Mouse (Mus musculus): ENCODE results near the gene Cenpb.
A peak's percentile ranks its signal among the peaks of the same experiment; 100 is the strongest.

Gene Cenpb

DNA sequence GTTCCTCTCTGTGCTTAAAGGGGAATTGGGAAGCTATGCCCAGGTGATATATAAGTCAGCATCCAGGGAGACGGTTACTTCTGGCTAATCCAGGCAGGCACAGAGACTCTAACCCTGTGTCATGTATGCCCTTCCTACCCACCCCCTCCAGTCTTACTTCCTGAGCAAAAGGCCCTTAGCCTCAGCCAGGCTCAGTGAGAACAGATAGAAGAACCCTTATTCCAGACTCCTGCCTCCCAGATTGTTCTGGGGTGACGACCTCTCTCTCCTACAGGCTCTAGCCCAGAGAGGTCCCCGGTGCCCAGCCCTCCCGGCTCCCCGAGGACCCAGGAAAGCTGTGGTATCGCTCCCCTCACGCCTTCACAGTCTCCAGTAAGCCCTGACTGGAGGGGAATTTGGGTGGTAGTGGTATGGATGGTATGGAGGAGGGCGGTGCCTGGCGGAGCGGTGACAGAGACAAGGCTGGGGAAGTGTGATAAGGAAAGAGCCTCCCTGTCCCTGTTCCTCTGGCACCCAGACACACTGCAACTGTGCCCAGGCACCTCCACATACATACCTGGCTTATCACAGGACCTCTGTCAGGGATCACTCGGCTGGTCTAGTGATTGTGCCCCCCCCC lies 44.2 kb downstream of the Cenpb start:
- DNase-seq = no peak

DNA sequence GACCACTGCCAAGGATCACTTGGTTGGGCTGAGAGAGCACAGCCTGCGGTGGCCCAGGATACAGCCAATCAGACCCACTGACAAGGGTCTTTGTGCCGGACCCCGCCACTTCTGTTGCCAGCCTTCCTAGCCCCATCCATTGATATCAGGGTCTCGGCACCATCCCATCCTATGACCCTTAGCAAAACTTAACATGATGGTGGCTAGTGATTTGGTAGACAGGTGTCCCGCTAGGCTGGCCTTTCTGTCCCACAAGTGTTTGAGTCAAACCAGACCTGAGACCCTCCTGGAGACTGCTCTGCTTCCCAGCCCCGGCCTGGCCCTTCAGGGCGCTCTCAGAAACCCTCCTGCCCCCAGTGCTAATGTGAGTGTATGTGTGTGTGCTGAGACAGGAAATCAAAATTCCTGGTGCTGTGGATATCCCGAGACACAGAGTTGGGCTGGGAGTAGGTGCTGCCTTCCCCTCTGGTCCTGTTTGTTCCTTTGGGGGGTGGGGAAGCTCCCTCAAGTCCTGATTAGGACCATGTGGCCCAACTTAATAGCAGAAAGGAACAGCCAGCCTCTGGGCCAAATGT lies 45.0 kb downstream of the Cenpb start:
- no peak for DNase-seq

DNA sequence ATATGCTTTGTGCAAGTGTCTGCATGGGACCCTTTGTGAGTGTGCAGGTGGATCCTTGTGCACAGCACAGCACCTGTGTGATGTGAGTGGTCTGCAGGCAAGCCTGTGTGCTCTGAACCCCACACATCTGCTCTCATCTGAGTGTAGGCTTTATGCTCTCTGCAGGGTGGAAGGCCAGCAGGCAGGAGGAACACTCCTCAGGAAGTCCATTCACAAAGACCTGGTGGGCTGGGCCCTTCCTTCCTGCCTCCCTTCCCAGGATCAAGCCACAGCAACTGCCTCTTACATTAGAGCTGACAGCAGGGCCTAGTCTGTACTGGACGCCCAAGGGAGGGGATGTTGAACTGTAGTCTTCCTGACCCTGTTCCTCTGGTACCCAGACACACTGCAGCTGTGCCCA lies 45.5 kb downstream of the Cenpb start:
- DNase-seq = no peak

DNA sequence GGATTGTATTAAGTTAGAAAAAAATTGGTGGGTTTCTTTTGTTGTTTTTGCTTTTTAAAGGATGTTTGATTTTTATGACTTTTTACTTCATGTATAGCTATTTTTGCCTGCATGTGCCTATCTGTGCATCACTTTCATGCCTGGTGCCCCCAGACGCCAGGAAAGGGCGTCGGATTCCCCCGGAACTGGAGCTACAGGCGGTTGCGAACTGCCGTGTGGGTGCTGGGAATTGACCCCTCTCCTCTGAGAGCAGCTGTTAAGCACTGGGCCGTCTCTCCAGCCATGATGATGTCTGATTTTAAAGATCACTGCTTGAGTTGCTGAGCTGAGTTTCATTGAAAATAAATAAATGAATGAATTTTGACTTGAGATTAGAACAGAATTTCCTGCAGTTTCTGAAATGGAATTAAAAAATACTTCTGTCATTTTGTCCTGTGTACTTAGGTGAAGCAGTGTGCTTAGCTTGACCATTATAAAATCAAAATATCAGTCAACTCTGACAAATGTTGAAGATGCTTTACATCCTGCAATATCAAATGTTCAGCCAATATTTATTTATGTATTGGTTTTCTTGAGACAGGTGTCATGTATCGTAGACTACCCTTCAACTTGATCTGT lies 46.8 kb downstream of the Cenpb start, which contains the start of gene Gm11037:
Gene Gm11037 (plus strand): TSS at position 568 of the 618 bp plus-strand sequence.
- no peak for DNase-seq

DNA sequence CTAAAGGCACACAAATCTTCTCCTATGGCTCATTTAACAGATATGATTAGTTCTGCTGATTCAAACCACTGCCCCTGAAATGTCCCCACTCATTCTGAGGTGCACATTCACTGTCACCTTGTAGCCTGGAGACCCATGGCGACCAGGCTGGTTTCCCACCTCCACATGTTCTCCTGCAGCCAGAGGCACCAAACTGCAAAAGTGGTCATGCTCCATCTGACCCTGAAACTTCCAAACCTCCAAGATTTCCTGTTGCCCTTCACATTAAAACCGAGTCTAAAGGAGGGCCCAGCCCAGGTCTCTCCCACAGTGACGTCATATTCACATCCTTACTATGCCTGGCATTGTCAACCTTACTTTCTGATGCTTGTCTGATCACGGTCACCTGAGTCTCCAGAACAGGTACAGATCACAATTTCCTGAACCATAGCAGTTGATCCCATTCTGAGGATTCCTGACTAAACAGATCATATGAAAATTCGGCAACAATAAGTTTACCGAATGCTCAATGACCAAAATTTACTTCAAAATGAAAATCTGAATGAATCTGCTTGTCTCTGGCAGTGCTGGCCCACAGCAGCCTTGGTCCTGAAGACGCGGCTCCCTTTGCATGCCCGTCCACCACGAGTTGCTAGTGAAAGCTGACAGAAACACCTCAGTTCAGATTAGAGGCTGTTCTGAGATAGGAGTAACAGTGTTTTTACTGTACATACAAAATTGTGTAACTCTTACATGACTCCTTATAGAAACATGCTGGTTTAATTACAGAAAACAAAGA lies 47.6 kb downstream of the Cenpb start:
- no peak for DNase-seq

DNA sequence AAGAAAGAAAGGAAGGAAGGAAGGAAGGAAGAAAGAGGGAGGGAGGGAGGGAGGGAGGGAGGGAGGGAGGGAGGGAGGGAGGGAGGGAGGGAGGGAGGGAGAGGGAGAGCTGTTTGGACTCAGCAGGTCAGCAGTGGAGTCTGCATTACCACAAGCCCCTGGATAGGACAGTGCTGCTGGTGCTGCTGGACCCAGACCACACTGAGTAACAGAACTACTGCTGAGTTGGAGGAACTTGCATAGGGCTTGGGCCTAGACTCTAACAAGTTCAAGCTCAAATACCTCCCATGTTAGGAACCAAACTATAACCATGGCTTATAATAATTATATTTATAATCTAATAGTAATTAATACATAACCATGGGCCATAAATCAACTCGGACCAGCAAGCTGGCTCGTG lies 49.0 kb downstream of the Cenpb start:
- no peak for DNase-seq

DNA sequence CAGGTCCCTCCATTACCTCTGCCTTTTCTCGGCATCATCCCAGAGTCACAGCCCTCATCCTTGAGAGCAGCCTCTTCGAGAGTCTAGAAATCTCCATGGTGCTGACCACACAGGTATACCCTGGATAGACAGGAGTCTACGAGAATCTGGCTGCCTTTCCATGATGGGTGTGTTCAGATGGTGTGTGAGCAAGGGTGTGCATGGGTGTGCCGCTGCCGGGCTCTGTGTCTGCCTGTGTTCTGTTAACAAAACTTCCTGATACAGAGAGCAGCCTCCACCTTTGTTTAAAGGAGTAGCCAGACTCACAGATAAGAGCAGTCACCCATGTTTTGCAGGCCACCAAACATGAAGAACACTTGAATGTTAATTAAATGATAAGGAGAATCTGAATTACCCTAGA lies 50.0 kb downstream of the Cenpb start:
- DNase-seq = no peak

DNA sequence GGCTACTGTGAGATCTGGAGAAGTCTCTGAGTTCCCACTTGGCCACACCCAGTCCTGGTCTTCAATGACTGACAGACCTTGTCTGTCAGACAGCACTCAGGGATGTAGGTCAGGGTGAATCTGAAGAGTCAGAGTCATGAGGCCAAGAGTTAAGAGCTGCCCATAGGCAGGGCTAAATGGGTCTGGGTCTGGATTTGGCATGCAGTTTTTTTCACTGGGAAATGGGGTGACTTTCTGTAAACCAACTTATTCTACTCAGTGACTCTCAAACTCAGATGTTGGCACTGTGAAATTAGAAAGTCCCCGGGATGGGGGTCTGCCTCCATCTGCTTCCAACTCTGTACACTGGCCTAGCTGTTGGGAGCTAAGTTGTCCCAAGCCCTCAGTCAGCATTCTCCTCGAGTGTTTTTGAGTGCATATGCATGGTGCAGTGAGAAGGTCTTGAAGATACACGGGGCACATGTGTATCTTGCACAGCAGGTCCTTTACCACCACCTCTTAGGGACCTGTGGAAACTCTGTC lies 51.2 kb downstream of the Cenpb start:
- no peak for DNase-seq

DNA sequence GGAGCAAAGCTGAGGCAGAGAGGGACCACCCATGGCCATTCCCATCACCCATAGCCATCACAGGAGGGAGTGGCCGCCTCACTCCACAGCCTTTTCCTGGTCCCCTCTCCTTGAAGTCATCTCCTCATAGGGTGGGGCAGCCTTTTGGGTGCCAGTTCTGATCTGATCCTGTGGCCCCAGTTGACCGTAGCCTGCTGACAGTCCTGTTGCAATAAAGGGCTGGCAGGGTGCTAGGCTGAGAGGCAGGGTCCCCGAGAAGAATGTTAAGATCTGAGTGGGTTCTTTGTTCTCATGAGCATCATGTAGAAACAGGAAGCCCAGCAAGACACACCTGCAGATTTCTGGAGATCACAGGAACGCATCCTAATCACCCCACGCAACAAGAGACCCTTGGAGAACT lies 51.7 kb downstream of the Cenpb start:
- DNase-seq = no peak

DNA sequence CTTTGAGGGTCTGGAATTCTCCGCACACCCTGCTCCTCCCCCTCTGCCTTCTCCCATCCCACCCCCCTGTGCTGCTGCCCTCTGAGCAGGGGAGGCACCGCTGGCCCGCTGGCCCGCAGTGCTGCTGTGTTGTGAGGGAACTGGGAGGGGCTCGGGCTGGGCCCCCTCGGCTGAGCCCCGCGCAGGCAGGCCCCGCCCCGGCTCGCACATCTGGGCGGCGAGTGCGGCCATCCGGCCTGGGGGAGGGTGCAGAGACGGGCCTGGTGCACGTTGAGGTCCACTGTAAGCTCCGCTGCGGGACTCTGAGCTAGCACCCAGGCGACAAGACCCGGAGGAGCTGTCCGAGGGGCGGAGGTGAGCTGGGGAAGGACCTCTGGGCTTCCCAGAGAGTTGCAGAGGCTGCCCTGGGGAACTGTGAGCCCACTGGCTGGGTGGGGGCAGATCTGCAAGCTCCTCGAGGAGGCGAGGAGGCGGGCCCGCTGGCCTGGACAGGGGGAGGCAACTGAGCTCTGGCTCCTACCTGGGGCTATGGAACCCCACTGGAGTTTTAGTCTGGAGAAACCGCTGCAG lies 52.6 kb downstream of the Cenpb start, which contains the start of gene Hspa12b:
Gene Hspa12b (plus strand): TSS at position 120 of the 570 bp plus-strand sequence.
- DNase-seq = peak; percentile 60

DNA sequence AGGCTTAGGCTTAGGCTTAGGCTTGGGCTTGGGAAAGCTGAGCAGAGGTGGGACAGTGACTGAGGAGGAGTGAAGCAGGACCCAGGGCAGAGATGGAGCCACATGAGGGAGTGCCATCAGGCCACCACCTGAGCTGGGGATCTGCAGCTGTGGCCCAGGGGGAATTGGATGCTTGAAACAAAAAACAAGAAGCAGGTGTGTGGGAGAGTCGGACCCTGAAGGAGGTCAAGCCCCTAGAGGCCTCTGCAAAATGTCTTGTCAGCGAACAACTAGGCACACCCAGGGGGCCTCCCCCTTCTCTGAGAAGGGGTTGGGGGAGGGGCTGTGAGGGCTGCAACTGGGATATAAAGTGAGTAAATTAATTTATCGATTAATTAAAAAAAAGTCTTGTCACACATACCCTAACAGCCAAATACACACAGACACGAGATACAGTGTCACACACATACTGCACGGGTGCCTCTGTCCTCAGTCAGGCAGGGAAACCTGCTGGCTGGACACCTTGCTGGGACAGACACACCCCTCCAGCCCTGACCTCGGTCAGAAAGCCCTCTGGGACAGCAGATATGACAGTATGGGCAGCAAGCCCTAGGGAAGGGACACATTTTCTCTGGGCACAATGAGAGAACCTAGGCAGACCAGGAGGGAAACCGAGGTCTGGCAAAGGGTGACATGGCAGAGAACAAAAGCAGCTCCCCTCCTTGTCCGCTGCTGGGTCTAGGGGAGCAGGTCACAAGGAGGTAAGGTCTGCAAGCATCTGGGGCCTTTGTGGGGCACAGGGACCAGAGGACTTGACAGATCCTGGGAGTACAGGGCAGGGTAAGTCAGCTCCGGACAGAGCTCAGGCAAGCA lies 53.7 kb downstream of the Cenpb start:
- DNase-seq = no peak
